Mouse (Mus musculus): ENCODE data around the gene Brd4. TPM values are rescaled to one million over a fixed set of nuclear protein-coding genes. Genes with fewer than 3 reads are reported as not detected.
A peak's percentile ranks its signal among the peaks of the same experiment; 100 is the strongest.

Gene Brd4
- polyA plus RNA-seq, 1 experiment from 2014 or later = 82.2 TPM

- H3K9ac ChIP-seq (replicated peaks; ENCODE audit: low read depth, low read length) = peak overlapping the region; percentile 96
- 58% methylated on average over 6 of the region's 6 CpGs for WGBS
- H3K27ac ChIP-seq (ENCODE audit: low read depth, low read length) = peak overlapping the region; percentile 100
- ATAC-seq (ENCODE audit: low read depth) = no peak
- H3K4me3 ChIP-seq (ENCODE audit: low read depth, low read length) = peak overlapping the region; percentile 92
- peaks cover 14% of the 10 kb centered on the region for H3K4me1 ChIP-seq (ENCODE audit: control insufficient read depth, insufficient read depth, low read length)
- no peaks in the 10 kb centered on the region for H3K9me3 ChIP-seq (ENCODE audit: control insufficient read depth, low read length)
- H3K4me2 ChIP-seq (ENCODE audit: low read depth, low read length) = peak overlapping the region; percentile 84
- H3K27me3 ChIP-seq (ENCODE audit: control insufficient read depth, insufficient read depth, low read length) = no peaks in the 10 kb centered on the region
- no peaks in the 10 kb centered on the region for H3K36me3 ChIP-seq (ENCODE audit: control insufficient read depth, insufficient read depth, low read length)
These were observed 682 bp upstream of the Brd4 start for GRCm38 (mm10) chr17:32285138-32285670.

GRCm38 (mm10) chr17:32283771-32284221 lies 726 bp downstream of the Brd4 start:
- 0% methylated on average over 18 of the region's 41 CpGs for WGBS
- no peaks in the 10 kb centered on the region for H3K9me3 ChIP-seq (ENCODE audit: control insufficient read depth, low read length)
- peak; percentile 61 for ATAC-seq (ENCODE audit: low read depth)

GRCm38 (mm10) chr17:32283341-32283740 lies 1.2 kb downstream of the Brd4 start:
- no peaks in the 10 kb centered on the region for H3K36me3 ChIP-seq (ENCODE audit: control insufficient read depth, insufficient read depth, low read length)
- H3K4me2 ChIP-seq (ENCODE audit: low read depth, low read length) = peak overlapping the region; percentile 84
- peak overlapping the region; percentile 100 for H3K27ac ChIP-seq (ENCODE audit: low read depth, low read length)
- H3K27me3 ChIP-seq (ENCODE audit: control insufficient read depth, insufficient read depth, low read length) = no peaks in the 10 kb centered on the region
- peak overlapping the region; percentile 92 for H3K4me3 ChIP-seq (ENCODE audit: low read depth, low read length)
- no peaks in the 10 kb centered on the region for H3K9me3 ChIP-seq (ENCODE audit: control insufficient read depth, low read length)
- H3K9ac ChIP-seq (replicated peaks; ENCODE audit: low read depth, low read length) = peak overlapping the region; percentile 96
- ATAC-seq (ENCODE audit: low read depth) = peak; percentile 23; the same call in 1 of the 2 replicates
- H3K4me1 ChIP-seq (ENCODE audit: control insufficient read depth, insufficient read depth, low read length) = peaks cover 14% of the 10 kb centered on the region
- WGBS = 6% methylated on average over 7 of the region's 7 CpGs

More at GRCm38 (mm10) chr17:32283771-32284221, 726 bp downstream of the Brd4 start:
- peak overlapping the region; percentile 100 for H3K27ac ChIP-seq (ENCODE audit: low read depth, low read length)
- peak overlapping the region; percentile 84 for H3K4me2 ChIP-seq (ENCODE audit: low read depth, low read length)
- H3K36me3 ChIP-seq (ENCODE audit: control insufficient read depth, insufficient read depth, low read length) = no peaks in the 10 kb centered on the region
- H3K9ac ChIP-seq (replicated peaks; ENCODE audit: low read depth, low read length) = peak overlapping the region; percentile 96
- no peaks in the 10 kb centered on the region for H3K27me3 ChIP-seq (ENCODE audit: control insufficient read depth, insufficient read depth, low read length)
- peaks cover 14% of the 10 kb centered on the region for H3K4me1 ChIP-seq (ENCODE audit: control insufficient read depth, insufficient read depth, low read length)
- H3K4me3 ChIP-seq (ENCODE audit: low read depth, low read length) = peak overlapping the region; percentile 92

- no peak for ATAC-seq (ENCODE audit: low read depth)
- H3K9me3 ChIP-seq (ENCODE audit: control insufficient read depth, low read length) = no peaks in the 10 kb centered on the region
- H3K4me2 ChIP-seq (ENCODE audit: low read depth, low read length) = no peak overlapping the region
These were observed 2.8 kb downstream of the Brd4 start for GRCm38 (mm10) chr17:32281611-32282310.

GRCm38 (mm10) chr17:32281126-32281525 lies 3.4 kb downstream of the Brd4 start:
- H3K27ac ChIP-seq (ENCODE audit: low read depth, low read length) = no peak overlapping the region
- H3K9ac ChIP-seq (replicated peaks; ENCODE audit: low read depth, low read length) = no peak overlapping the region
- ATAC-seq (ENCODE audit: low read depth) = no peak
- H3K4me3 ChIP-seq (ENCODE audit: low read depth, low read length) = no peak overlapping the region
- no peaks in the 10 kb centered on the region for H3K9me3 ChIP-seq (ENCODE audit: control insufficient read depth, low read length)
- WGBS = 95% methylated on average over 2 of the region's 2 CpGs
- H3K4me1 ChIP-seq (ENCODE audit: control insufficient read depth, insufficient read depth, low read length) = peaks cover 14% of the 10 kb centered on the region
- H3K36me3 ChIP-seq (ENCODE audit: control insufficient read depth, insufficient read depth, low read length) = no peaks in the 10 kb centered on the region
- no peak overlapping the region for H3K4me2 ChIP-seq (ENCODE audit: low read depth, low read length)
- no peaks in the 10 kb centered on the region for H3K27me3 ChIP-seq (ENCODE audit: control insufficient read depth, insufficient read depth, low read length)

More at GRCm38 (mm10) chr17:32281611-32282310, 2.8 kb downstream of the Brd4 start:
- H3K36me3 ChIP-seq (ENCODE audit: control insufficient read depth, insufficient read depth, low read length) = no peaks in the 10 kb centered on the region
- 77% methylated on average over 4 of the region's 4 CpGs for WGBS
- no peak overlapping the region for H3K9ac ChIP-seq (replicated peaks; ENCODE audit: low read depth, low read length)
- no peak overlapping the region for H3K4me3 ChIP-seq (ENCODE audit: low read depth, low read length)
- no peaks in the 10 kb centered on the region for H3K27me3 ChIP-seq (ENCODE audit: control insufficient read depth, insufficient read depth, low read length)
- H3K4me1 ChIP-seq (ENCODE audit: control insufficient read depth, insufficient read depth, low read length) = peaks cover 14% of the 10 kb centered on the region
- H3K27ac ChIP-seq (ENCODE audit: low read depth, low read length) = no peak overlapping the region

- H3K4me2 ChIP-seq (ENCODE audit: low read depth, low read length) = no peak overlapping the region
- H3K27me3 ChIP-seq (ENCODE audit: control insufficient read depth, insufficient read depth, low read length) = no peaks in the 10 kb centered on the region
- ATAC-seq (ENCODE audit: low read depth) = no peak
- no peaks in the 10 kb centered on the region for H3K36me3 ChIP-seq (ENCODE audit: control insufficient read depth, insufficient read depth, low read length)
- H3K9ac ChIP-seq (replicated peaks; ENCODE audit: low read depth, low read length) = no peak overlapping the region
- H3K9me3 ChIP-seq (ENCODE audit: control insufficient read depth, low read length) = no peaks in the 10 kb centered on the region
- H3K4me3 ChIP-seq (ENCODE audit: low read depth, low read length) = no peak overlapping the region
- peaks cover 14% of the 10 kb centered on the region for H3K4me1 ChIP-seq (ENCODE audit: control insufficient read depth, insufficient read depth, low read length)
- 85% methylated on average over 3 of the region's 3 CpGs for WGBS
- no peak overlapping the region for H3K27ac ChIP-seq (ENCODE audit: low read depth, low read length)
These were observed 3.9 kb downstream of the Brd4 start for GRCm38 (mm10) chr17:32280575-32280974.

- peaks cover 4% of the 10 kb centered on the region for H3K4me1 ChIP-seq (ENCODE audit: control insufficient read depth, insufficient read depth, low read length)
- H3K9me3 ChIP-seq (ENCODE audit: control insufficient read depth, low read length) = no peaks in the 10 kb centered on the region
- no peak overlapping the region for H3K4me3 ChIP-seq (ENCODE audit: low read depth, low read length)
- no peaks in the 10 kb centered on the region for H3K27me3 ChIP-seq (ENCODE audit: control insufficient read depth, insufficient read depth, low read length)
- no peak for ATAC-seq (ENCODE audit: low read depth)
- WGBS = 92% methylated on average over 1 of the region's 1 CpGs
- no peak overlapping the region for H3K27ac ChIP-seq (ENCODE audit: low read depth, low read length)
- no peak overlapping the region for H3K9ac ChIP-seq (replicated peaks; ENCODE audit: low read depth, low read length)
- no peak overlapping the region for H3K4me2 ChIP-seq (ENCODE audit: low read depth, low read length)
- H3K36me3 ChIP-seq (ENCODE audit: control insufficient read depth, insufficient read depth, low read length) = no peaks in the 10 kb centered on the region
These were observed 7.3 kb downstream of the Brd4 start for GRCm38 (mm10) chr17:32277201-32277600.

GRCm38 (mm10) chr17:32275568-32275967 lies 9.0 kb downstream of the Brd4 start:
- Histone ChIP-seq H3K4me2 (ENCODE audit: low read depth, low read length) (no peak overlapping the region), H3K9me3 (ENCODE audit: control insufficient read depth, low read length) (no peaks in the 10 kb centered on the region), H3K4me3 (ENCODE audit: low read depth, low read length) (no peak overlapping the region), H3K4me1 (ENCODE audit: control insufficient read depth, insufficient read depth, low read length) (no peaks in the 10 kb centered on the region), H3K27me3 (ENCODE audit: control insufficient read depth, insufficient read depth, low read length) (no peaks in the 10 kb centered on the region), H3K36me3 (ENCODE audit: control insufficient read depth, insufficient read depth, low read length) (no peaks in the 10 kb centered on the region), H3K27ac (ENCODE audit: low read depth, low read length) (no peak overlapping the region), H3K9ac (replicated peaks; ENCODE audit: low read depth, low read length) (no peak overlapping the region)
- WGBS = 90% methylated on average over 3 of the region's 3 CpGs
- no peak for ATAC-seq (ENCODE audit: low read depth)

GRCm38 (mm10) chr17:32269151-32269550 lies 15.4 kb downstream of the Brd4 start:
- no peaks in the 10 kb centered on the region for H3K27me3 ChIP-seq (ENCODE audit: control insufficient read depth, insufficient read depth, low read length)
- WGBS = 93% methylated on average over 7 of the region's 7 CpGs
- ATAC-seq (ENCODE audit: low read depth) = no peak

More at GRCm38 (mm10) chr17:32269151-32269550, 15.4 kb downstream of the Brd4 start:
- H3K9me3 ChIP-seq (ENCODE audit: control insufficient read depth, low read length) = no peaks in the 10 kb centered on the region
- H3K36me3 ChIP-seq (ENCODE audit: control insufficient read depth, insufficient read depth, low read length) = no peaks in the 10 kb centered on the region
- no peak overlapping the region for H3K4me3 ChIP-seq (ENCODE audit: low read depth, low read length)
- H3K9ac ChIP-seq (replicated peaks; ENCODE audit: low read depth, low read length) = no peak overlapping the region
- H3K4me1 ChIP-seq (ENCODE audit: control insufficient read depth, insufficient read depth, low read length) = no peaks in the 10 kb centered on the region
- H3K27ac ChIP-seq (ENCODE audit: low read depth, low read length) = no peak overlapping the region
- no peak overlapping the region for H3K4me2 ChIP-seq (ENCODE audit: low read depth, low read length)
